Mouse (Mus musculus) testis, adult 2 months (tissue): Measurements from ENCODE around the gene Nifk. TPM values are rescaled to one million over a fixed set of nuclear protein-coding genes. Genes with fewer than 3 reads are reported as not detected.
A peak's percentile ranks its signal among the peaks of the same experiment; 100 is the strongest.

Experiments
- H3K27ac ChIP-seq: fragments of 200-500 bp; 2 replicates; pipeline ENCODE4 v1.5.1; 2012; ENCODE audit warnings: low read depth, low read length; ENCODE audit not compliant: control insufficient read depth, insufficient read depth
- H3K27me3 ChIP-seq: fragments of 200-500 bp; 2 replicates; pipeline ENCODE4 v1.6.1; 2012; ENCODE audit warnings: mild to moderate bottlenecking, low read length, moderate library complexity; ENCODE audit not compliant: control insufficient read depth, insufficient read depth
- H3K36me3 ChIP-seq: fragments of 200-500 bp; 2 replicates; pipeline ENCODE4 v1.6.1; 2012; ENCODE audit warnings: mild to moderate bottlenecking, low read length; ENCODE audit not compliant: control insufficient read depth, insufficient read depth
- H3K4me1 ChIP-seq: fragments of 200-500 bp; 2 replicates; pipeline ENCODE4 v1.6.1; 2012; ENCODE audit warnings: low read length; ENCODE audit not compliant: control insufficient read depth, insufficient read depth
- H3K4me3 ChIP-seq: fragments of 200-500 bp; 2 replicates; pipeline ENCODE4 v1.5.1; 2012; ENCODE audit warnings: low read depth, mild to moderate bottlenecking, low read length, moderate library complexity, mixed read lengths; ENCODE audit not compliant: control insufficient read depth
- CTCF ChIP-seq: fragments of 200-500 bp; IDR thresholded peaks from 2 replicates; pipeline ENCODE4 v1.5.1; 2012; ENCODE audit warnings: low read depth, mild to moderate bottlenecking, inconsistent platforms, low read length, moderate library complexity; ENCODE audit not compliant: control insufficient read depth, insufficient read depth, insufficient replicate concordance
- POLR2A ChIP-seq: fragments of 200-500 bp; IDR thresholded peaks from 2 replicates; pipeline ENCODE4 v1.6.1; 2012; ENCODE audit warnings: low read depth, mild to moderate bottlenecking, inconsistent platforms, low read length, moderate library complexity; ENCODE audit not compliant: control insufficient read depth
- polyA plus RNA-seq: library from polyadenylated mRNA; depleted of rRNA; stranded (reverse); fragments of >200 nt; gene quantifications from 2 replicates; pipeline ENCODE4 v1.2.3, GENCODE M21; 2012

Gene Nifk
- polyA plus RNA-seq, 1 experiment = 6.8 TPM

- peak overlapping the region; percentile 98 for H3K27ac ChIP-seq
- peaks cover 5% of the 10 kb centered on the region; the same call in 1 of the 2 replicates for H3K4me1 ChIP-seq
- H3K27me3 ChIP-seq = no peaks in the 10 kb centered on the region
- TF ChIP-seq CTCF (no peak), POLR2A (peak; percentile 75)
- peak overlapping the region; percentile 87 for H3K4me3 ChIP-seq
- H3K36me3 ChIP-seq = no peaks in the 10 kb centered on the region
Observed at GRCm38 (mm10) chr1:118310780-118311621, 10.6 kb upstream of the Nifk start.

- H3K4me1 ChIP-seq = peaks cover 5% of the 10 kb centered on the region; the same call in 1 of the 2 replicates
- peak within 1 kb of the TSS; percentile 87 for H3K4me3 ChIP-seq
- peak within 1 kb of the TSS; percentile 98 for H3K27ac ChIP-seq
- H3K36me3 ChIP-seq = no peaks in the 10 kb centered on the region
- TF ChIP-seq CTCF = no peak
- no peak for TF ChIP-seq POLR2A
- no peaks in the 10 kb centered on the region for H3K27me3 ChIP-seq
Observed at GRCm38 (mm10) chr1:118311622-118312326, 9.9 kb upstream of the Nifk start, which contains the start of gene Tsn. Gene Tsn, minus strand, starts transcription at chr1:118311739.

- no peak for TF ChIP-seq CTCF
- no peak for TF ChIP-seq POLR2A
Observed at GRCm38 (mm10) chr1:118320696-118321095, 943 bp upstream of the Nifk start.

GRCm38 (mm10) chr1:118334749-118335713, 13.4 kb downstream of the Nifk start:
- Histone ChIP-seq H3K4me3 (no peak overlapping the region), H3K27ac (no peak overlapping the region), H3K27me3 (no peaks in the 10 kb centered on the region), H3K36me3 (peaks cover 2% of the 10 kb centered on the region), H3K4me1 (no peaks in the 10 kb centered on the region)
- TF ChIP-seq POLR2A (no peak), CTCF (no peak)

More at GRCm38 (mm10) chr1:118320696-118321095, 943 bp upstream of the Nifk start:
- peaks cover 8% of the 10 kb centered on the region for H3K4me1 ChIP-seq
- H3K27ac ChIP-seq = no peak overlapping the region
- H3K4me3 ChIP-seq = peak overlapping the region; percentile 96; the same call in 1 of the 2 replicates
- H3K27me3 ChIP-seq = no peaks in the 10 kb centered on the region
- no peaks in the 10 kb centered on the region for H3K36me3 ChIP-seq

- H3K4me1 ChIP-seq = no peaks in the 10 kb centered on the region
- TF ChIP-seq POLR2A = no peak
- no peak for TF ChIP-seq CTCF
- H3K27me3 ChIP-seq = no peaks in the 10 kb centered on the region
- H3K27ac ChIP-seq = no peak overlapping the region
- H3K36me3 ChIP-seq = peaks cover 2% of the 10 kb centered on the region
- no peak overlapping the region for H3K4me3 ChIP-seq
Observed at GRCm38 (mm10) chr1:118335847-118336246, 14.2 kb downstream of the Nifk start.

- no peaks in the 10 kb centered on the region for H3K4me1 ChIP-seq
- no peaks in the 10 kb centered on the region; the same call in 1 of the 2 replicates for H3K36me3 ChIP-seq
- H3K27me3 ChIP-seq = no peaks in the 10 kb centered on the region
- TF ChIP-seq CTCF (no peak), POLR2A (no peak)
- H3K4me3 ChIP-seq = no peak overlapping the region
- H3K27ac ChIP-seq = no peak overlapping the region
Observed at GRCm38 (mm10) chr1:118337921-118338320, 16.3 kb downstream of the Nifk start.
